Mouse (Mus musculus) CH12F3 (cell line): ENCODE data around the gene Treh.

Experiments
- in situ Hi-C: fragments of 300-500 bp; cut with MboI; formaldehyde crosslinking; loops from 2 replicates; pipeline ENCODE4 v1.14.3; 2020; ENCODE audit warnings: low sequenced_read_pairs

Treh gene

GRCm38 (mm10) chr9:44672291-44672865, 655 bp upstream of the Treh start:
- in situ Hi-C loops: no loop called here

- in situ Hi-C loops: no loop called here
Observed at GRCm38 (mm10) chr9:44678288-44678871, 5.3 kb downstream of the Treh start.

DNA sequence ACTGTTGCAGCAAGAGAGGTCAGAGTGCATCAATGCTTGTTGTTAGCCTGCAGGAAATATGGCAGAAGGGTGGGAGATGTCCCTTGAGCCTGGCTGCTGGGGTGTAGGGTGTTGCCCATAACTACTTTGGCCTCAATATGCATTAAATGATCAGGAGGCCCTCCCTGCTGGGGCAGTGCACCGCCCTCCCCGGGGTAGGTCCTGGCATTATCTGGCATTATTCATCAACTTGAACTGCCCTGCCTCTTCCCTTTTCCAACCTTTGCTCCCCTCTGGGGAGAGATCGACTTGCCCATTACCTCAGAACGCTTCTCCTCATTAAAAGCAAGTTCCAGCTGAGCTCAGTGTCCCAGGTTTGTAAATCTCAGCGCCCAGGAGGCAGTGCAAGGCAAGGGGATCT, 6.5 kb downstream of the Treh start:
- in situ Hi-C loops: no loop called here

GRCm38 (mm10) chr9:44683046-44683445, 10.0 kb downstream of the Treh start:
- in situ Hi-C loops: no loop called here

- in situ Hi-C loops: no loop called here
Observed at GRCm38 (mm10) chr9:44685346-44686330, 12.6 kb downstream of the Treh start.

GRCm38 (mm10) chr9:44686638-44687037, 13.6 kb downstream of the Treh start:
- in situ Hi-C loops: no loop called here

DNA sequence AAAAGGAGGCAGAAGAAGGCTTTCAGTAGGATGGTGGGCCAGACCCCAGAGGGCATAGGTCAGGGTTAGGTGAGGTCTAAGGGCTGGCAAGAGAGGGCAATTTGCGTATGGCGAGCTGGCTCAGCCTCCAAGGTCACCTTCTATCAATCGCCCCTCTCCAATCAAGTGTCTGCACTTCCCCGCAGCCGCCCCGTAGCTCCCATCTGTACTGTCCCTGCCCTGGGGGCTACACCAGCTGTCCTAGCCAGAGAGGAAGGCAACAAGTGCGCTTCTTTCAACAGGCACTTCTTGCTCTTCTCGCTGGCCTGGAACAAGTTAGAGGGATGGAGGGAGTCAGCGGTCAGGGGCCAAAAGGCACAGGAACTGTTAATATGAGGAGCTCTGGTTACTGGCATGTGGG, 15.0 kb downstream of the Treh start:
- in situ Hi-C loops: no loop called here

DNA sequence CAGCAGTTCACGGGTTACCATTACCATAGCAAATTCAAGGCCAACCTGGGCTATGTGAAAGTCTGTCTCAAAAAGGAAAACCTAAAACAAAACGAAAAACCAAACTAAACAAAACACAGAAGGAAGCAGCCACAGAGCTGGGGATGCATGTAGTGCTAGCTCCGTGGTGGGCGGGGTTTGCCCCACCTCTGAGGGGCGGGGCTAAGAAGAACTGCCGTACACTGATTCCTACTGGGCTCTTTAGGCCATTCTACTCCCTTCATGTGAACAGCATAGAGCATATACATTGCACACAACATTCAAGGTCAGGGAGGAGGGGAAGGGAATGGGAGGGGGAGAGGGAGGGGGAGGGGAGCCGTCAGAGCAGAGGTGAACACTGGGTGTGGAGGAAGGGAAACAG, 17.6 kb downstream of the Treh start:
- in situ Hi-C loops: no loop called here

DNA sequence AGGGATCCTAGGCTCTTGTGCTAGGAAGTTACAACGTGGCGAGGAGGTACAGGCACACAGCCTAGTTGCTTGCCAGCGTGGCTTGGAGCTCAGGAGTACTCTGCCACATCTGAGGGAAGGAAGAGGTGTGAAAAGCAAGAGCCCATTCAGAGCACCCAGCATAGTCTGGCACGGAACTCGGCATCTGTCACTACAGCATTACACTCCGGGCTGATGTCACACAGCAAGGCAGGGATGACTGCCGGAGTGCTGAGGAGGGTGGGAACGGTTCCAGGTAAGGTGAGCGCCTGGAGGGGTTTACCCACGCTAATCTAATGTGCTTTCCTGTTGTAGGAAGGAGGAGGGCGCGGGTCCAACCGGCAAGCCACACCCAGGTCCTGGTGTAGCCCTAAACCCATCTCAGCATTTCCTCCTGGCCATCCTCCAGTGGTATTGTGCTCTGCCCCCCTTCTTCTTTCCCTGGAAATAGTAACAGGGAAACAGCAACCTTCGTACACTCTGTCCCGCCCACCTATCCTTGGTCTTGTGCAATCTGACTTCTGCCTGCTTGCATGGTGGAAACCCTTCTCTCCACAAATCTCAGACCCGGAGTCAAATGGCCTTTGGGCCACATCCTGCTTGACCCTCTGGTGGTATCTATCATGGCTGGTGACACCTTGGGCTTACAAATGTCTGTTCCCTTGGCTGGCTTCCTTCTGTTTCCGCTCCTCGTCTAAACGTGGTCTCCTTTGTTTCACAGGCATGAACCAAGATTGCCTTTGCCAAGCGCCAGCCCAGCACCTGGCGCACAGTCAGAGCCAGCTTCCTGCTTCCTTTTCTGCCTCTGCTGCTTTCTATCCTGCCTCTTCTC, 18.9 kb downstream of the Treh start:
- in situ Hi-C loops: no loop called here

DNA sequence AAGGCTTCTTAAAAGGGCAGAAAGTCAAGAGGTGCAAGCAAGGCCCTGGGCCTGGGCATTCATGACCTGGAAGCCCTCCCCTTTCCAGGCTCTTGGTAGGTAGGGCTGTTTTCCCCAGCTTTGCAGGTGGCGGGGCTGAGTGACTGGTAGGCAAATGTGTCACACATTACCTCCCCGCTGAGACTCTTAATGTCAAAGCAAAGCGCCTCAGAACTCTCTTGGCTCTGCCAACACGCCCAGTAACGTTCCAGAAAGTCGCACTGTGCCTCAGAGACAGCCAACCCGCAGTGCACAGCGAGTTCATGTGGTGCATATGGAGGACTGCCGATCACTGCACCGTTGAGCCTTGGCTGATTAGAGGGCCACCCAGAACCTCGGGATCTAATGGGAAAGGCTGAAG, 20.0 kb downstream of the Treh start:
- in situ Hi-C loops: no loop called here

DNA sequence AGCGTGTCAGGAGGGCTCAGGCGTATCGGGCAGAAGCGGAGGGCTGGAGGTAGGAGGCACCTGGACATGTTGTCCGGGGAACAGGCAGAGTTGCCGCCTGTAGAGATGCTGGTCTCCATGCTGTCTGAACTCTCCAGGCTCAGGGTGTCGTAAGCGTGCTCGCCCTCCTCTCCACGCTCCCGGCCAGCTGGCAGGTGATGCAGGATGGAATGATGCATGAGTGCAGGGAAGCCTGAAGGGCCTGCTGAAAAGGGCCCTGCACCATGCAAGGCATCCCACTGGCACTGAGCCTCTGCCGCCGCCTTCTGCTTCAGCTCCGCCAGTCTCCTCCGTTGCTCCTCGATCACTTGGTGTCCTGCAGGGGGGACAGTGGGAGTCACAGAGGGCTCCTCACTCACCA, 24.8 kb downstream of the Treh start:
- in situ Hi-C loops: no loop called here

- in situ Hi-C loops: no loop called here
Observed at GRCm38 (mm10) chr9:44699196-44699595, 26.2 kb downstream of the Treh start.

- in situ Hi-C loops: no loop called here
Observed at GRCm38 (mm10) chr9:44699730-44700129, 26.7 kb downstream of the Treh start.

DNA sequence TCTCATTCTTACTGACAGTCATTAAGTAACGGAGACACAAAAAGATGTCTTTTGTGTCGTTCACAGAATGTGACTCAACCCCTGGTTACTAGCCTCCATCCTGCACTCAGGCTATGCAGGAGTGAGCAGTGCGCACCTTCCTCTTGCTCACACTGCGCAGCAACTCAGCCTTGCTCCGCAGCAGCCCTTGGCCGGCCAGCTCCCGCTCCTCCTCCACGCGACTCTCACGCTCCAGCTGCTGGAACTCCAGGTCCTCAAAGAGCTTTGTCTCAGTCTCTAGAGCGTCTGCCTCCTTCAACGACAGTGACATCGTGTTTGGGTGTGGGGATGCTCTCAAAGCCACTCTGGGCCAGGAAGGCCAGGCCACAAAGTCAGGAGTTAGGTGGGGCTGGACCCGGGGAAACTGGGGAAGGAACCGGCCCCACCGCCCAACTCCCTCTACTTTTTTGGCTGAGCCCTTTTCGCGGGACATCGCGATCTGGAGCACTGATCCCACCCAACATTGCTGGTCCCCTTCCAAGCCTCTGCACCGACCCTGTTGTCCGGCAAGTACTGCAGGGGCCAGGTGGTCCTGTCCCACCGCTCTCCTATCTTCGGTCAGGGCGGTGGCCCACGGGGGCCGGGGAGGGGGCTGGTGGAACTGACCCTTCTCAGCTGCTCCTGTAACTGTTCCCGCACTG, 34.9 kb downstream of the Treh start:
- in situ Hi-C loops: no loop called here

GRCm38 (mm10) chr9:44708429-44708765, 35.4 kb downstream of the Treh start:
- in situ Hi-C loops: no loop called here

DNA sequence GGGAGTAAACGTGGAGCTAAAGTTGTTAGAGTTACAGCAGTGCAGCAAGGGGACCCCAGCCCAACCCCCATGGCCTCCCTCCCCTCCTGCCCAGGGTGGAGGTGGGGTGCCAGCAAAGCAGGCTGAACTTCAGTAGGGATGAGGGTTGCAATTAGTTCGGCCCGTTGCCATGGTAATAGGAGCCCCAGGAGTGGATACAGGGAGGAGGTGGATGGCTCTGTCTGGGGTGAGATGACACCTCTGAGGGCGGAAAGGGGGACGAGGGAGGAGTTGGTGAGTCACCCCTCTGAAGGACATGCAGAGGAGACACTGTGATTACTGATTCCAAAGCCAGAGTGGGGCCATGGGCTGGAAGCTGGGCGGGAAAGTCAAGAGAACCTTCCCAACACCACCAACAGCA, 35.9 kb downstream of the Treh start:
- in situ Hi-C loops: no loop called here

DNA sequence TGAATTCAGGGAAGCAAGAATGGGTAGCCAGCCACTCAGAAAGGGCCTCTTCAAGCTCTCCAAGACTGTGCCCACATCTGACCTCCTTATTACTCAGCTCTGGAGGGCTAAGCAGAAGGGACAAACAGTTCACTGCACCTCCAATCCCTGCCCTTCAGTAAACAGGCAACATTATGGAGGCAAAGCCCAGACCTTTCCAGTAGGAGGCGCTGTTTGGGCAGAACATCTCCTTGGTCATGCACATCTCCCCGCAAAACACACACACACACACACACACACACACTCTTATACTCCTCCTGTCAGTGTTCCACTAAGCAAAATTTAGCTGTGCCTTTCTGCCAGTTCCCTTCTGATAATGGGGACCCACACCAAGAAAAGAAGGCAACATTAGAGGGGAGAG, 36.6 kb downstream of the Treh start:
- in situ Hi-C loops: no loop called here

- in situ Hi-C loops: no loop called here
Observed at GRCm38 (mm10) chr9:44710213-44710612, 37.2 kb downstream of the Treh start.

GRCm38 (mm10) chr9:44711602-44712001, 38.6 kb downstream of the Treh start:
- in situ Hi-C loops: no loop called here

DNA sequence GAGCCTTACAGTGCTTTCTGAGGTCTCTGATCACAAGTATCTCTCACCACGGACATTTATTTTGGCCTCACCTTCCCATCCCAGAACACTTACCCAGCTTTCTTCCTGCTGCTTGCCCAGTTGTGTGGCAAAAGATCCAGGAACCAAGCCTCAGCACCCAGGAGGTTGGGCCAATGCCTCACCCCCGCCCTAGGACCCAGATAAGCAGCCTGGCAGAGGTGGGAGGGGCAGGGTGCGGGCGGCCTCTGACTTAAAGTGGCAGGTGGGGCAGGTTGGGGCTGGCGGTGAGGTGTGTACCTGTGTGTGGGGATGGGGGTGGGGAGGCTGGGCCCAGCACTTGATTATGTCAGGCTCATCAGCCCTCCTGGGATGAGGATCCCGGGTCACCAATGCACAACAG, 40.0 kb downstream of the Treh start:
- in situ Hi-C loops: no loop called here

DNA sequence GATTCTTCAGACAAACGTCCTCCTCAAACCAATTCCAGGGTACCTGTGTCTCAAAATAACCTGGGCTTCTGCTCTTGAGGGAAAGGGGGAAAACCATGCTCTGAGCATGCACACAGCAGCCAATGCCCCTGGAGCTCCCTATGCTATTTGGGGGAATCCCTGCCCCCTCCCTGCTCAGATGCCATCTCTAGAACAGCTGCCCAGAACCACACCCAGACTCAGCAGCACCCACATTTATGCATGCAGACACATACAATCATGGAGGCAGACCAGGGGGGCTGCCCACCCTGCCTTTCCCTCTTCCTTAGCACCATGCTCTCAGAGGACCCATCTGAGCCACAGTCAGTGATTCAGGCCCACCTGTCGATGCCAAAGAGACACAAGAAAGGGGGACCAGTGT, 40.5 kb downstream of the Treh start:
- in situ Hi-C loops: no loop called here
